Mouse (Mus musculus): ENCODE data around the gene Aldh3a2. TPM values are rescaled to one million over a fixed set of nuclear protein-coding genes. Genes with fewer than 3 reads are reported as not detected.

Gene Aldh3a2
- total RNA-seq, 1 experiment = 24.4 TPM

DNA sequence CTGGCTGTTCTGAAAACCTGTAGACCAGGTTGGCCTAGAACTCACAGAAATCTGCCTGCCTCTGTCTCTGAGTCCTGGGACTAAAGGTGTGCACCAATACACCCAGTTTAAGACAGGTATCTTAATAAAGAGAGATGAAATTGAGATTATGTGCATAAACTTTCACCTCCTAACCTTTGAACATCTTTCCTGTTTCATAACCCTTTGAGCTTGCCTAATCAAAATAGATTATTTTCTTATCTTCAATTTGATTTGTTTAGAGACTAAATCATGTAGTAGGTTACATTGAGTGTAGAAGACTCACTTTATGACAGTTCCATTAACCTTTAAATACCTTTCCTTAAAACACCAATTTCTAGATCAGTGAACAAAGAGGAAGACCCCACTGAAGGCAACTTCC lies 4.3 kb upstream of the Aldh3a2 start:
- H3K9me3 ChIP-seq (ENCODE audit: control insufficient read depth, insufficient read depth, low read depth, low read length) = no peaks in the 10 kb centered on the region
- no peak for DNase-seq (ENCODE audit: low read depth, low spot score)
- no peaks in the 10 kb centered on the region for H3K4me1 ChIP-seq (ENCODE audit: control insufficient read depth in 2 of 2, insufficient read depth in 2 of 2, low read length in 2 of 2, poor library complexity in 1 of 2)
- H3K27ac ChIP-seq (ENCODE audit: insufficient read depth, low read depth, low read length, poor library complexity, severe bottlenecking) = no peak overlapping the region
- in situ Hi-C loops (cut with MboI; ENCODE audit: low sequenced_read_pairs in 2 of 2, unreplicated experiment in 2 of 2) = no loop called here
- no peak for TF ChIP-seq CHD2 (IDR thresholded peaks at IDR 0.05; ENCODE audit: low read depth, low read length)
- no peak for TF ChIP-seq ZNF384 (IDR thresholded peaks at IDR 0.05; ENCODE audit: low read depth, low read length)
- no peak for TF ChIP-seq ZC3H11A (IDR thresholded peaks at IDR 0.05; ENCODE audit: borderline replicate concordance, low read depth, low read length)
- TF ChIP-seq HCFC1 (IDR thresholded peaks at IDR 0.05; ENCODE audit: borderline replicate concordance, insufficient read depth, low read length) = no peak
- no peak for TF ChIP-seq MAFK (IDR thresholded peaks at IDR 0.05; ENCODE audit: insufficient read depth, low read depth, low read length)
- H3K36me3 ChIP-seq (ENCODE audit: control insufficient read depth, insufficient read depth, low read length, poor library complexity, severe bottlenecking) = no peaks in the 10 kb centered on the region
- no peak overlapping the region for H3K9ac ChIP-seq (ENCODE audit: insufficient read depth, low read depth, low read length, poor library complexity, severe bottlenecking)
- H3K4me3 ChIP-seq (ENCODE audit: insufficient read depth in 1 of 2, low read depth in 1 of 2, low read length in 2 of 2, poor library complexity in 1 of 2, severe bottlenecking in 1 of 2) = no peak overlapping the region

- 0 out of 4 replicates have a peak, but pooled peaks cover 0 to 1% of the 10 kb centered on the region in 2 experiments for H3K4me1 ChIP-seq (ENCODE audit: control insufficient read depth in 2 of 2, insufficient read depth in 2 of 2, low read length in 2 of 2, poor library complexity in 1 of 2)
- no peaks in the 10 kb centered on the region for H3K36me3 ChIP-seq (ENCODE audit: control insufficient read depth, insufficient read depth, low read length, poor library complexity, severe bottlenecking)
- no peak overlapping the region for H3K4me3 ChIP-seq (ENCODE audit: insufficient read depth in 1 of 2, low read depth in 1 of 2, low read length in 2 of 2, poor library complexity in 1 of 2, severe bottlenecking in 1 of 2)
- H3K9me3 ChIP-seq (ENCODE audit: control insufficient read depth, insufficient read depth, low read depth, low read length) = no peaks in the 10 kb centered on the region
- DNase-seq (ENCODE audit: low read depth, low spot score) = no peak
- TF ChIP-seq MAFK (IDR thresholded peaks at IDR 0.05; ENCODE audit: insufficient read depth, low read depth, low read length) = no peak
- no peak for TF ChIP-seq CHD2 (IDR thresholded peaks at IDR 0.05; ENCODE audit: low read depth, low read length)
- TF ChIP-seq ZNF384 (IDR thresholded peaks at IDR 0.05; ENCODE audit: low read depth, low read length) = no peak
- H3K9ac ChIP-seq (ENCODE audit: insufficient read depth, low read depth, low read length, poor library complexity, severe bottlenecking) = no peak overlapping the region
- in situ Hi-C loops (cut with MboI; ENCODE audit: low sequenced_read_pairs in 2 of 2, unreplicated experiment in 2 of 2) = no loop called here
- H3K27ac ChIP-seq (ENCODE audit: insufficient read depth, low read depth, low read length, poor library complexity, severe bottlenecking) = no peak overlapping the region
Observed at GRCm38 (mm10) chr11:61270406-61270805, 3.1 kb upstream of the Aldh3a2 start.

GRCm38 (mm10) chr11:61268626-61269349 lies 1.5 kb upstream of the Aldh3a2 start:
- Histone ChIP-seq H3K9ac (ENCODE audit: insufficient read depth, low read depth, low read length, poor library complexity, severe bottlenecking) (no peak overlapping the region), H3K36me3 (ENCODE audit: control insufficient read depth, insufficient read depth, low read length, poor library complexity, severe bottlenecking) (no peaks in the 10 kb centered on the region), H3K27ac (ENCODE audit: insufficient read depth, low read depth, low read length, poor library complexity, severe bottlenecking) (no peak overlapping the region), H3K9me3 (ENCODE audit: control insufficient read depth, insufficient read depth, low read depth, low read length) (no peaks in the 10 kb centered on the region), H3K4me3 (ENCODE audit: insufficient read depth in 1 of 2, low read depth in 1 of 2, low read length in 2 of 2, poor library complexity in 1 of 2, severe bottlenecking in 1 of 2) (no peak overlapping the region), H3K4me1 (ENCODE audit: control insufficient read depth in 2 of 2, insufficient read depth in 2 of 2, low read length in 2 of 2, poor library complexity in 1 of 2) (peaks cover 4 to 6% of the 10 kb centered on the region in 2 experiments; a peak in 3 of 4 replicates)
- in situ Hi-C loops (cut with MboI; ENCODE audit: low sequenced_read_pairs in 2 of 2, unreplicated experiment in 2 of 2) = no loop called here
- DNase-seq (ENCODE audit: low read depth, low spot score) = no peak
- TF ChIP-seq CHD2 (IDR thresholded peaks at IDR 0.05; ENCODE audit: low read depth, low read length) (no peak), HCFC1 (IDR thresholded peaks at IDR 0.05; ENCODE audit: borderline replicate concordance, insufficient read depth, low read length) (no peak), ZNF384 (IDR thresholded peaks at IDR 0.05; ENCODE audit: low read depth, low read length) (no peak), MAFK (IDR thresholded peaks at IDR 0.05; ENCODE audit: insufficient read depth, low read depth, low read length) (no peak), ZC3H11A (IDR thresholded peaks at IDR 0.05; ENCODE audit: borderline replicate concordance, low read depth, low read length) (no peak)

DNA sequence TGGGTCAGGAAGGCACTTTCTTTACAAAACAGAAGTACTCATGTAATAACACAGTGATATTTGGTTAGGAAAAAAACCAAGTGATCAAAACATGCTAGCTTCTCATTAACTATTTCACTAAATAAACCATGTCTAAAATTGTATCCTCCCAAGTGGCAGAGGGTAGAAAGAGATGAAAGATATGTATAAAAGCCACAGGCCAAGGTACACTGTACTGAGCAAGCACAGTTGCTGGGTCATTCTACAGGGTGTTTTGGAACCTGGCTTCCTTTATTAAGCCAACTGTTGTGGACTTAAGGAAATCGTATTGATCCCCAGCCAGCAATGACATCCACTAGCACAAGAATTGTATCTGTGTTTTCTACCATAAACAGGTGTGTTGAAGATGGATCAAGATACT lies 3.4 kb downstream of the Aldh3a2 start:
- in situ Hi-C loops (cut with MboI; ENCODE audit: low sequenced_read_pairs in 2 of 2, unreplicated experiment in 2 of 2) = no loop called here
- no peak for DNase-seq (ENCODE audit: low read depth, low spot score)
- Histone ChIP-seq H3K36me3 (ENCODE audit: control insufficient read depth, insufficient read depth, low read length, poor library complexity, severe bottlenecking) (peaks cover 3% of the 10 kb centered on the region; the same call in 1 of the 2 replicates), H3K4me1 (ENCODE audit: control insufficient read depth in 2 of 2, insufficient read depth in 2 of 2, low read length in 2 of 2, poor library complexity in 1 of 2) (peaks cover 9 to 19% of the 10 kb centered on the region in 2 experiments; a peak in 3 of 4 replicates), H3K27ac (ENCODE audit: insufficient read depth, low read depth, low read length, poor library complexity, severe bottlenecking) (no peak overlapping the region), H3K9me3 (ENCODE audit: control insufficient read depth, insufficient read depth, low read depth, low read length) (no peaks in the 10 kb centered on the region), H3K9ac (ENCODE audit: insufficient read depth, low read depth, low read length, poor library complexity, severe bottlenecking) (no peak overlapping the region), H3K4me3 (ENCODE audit: insufficient read depth in 1 of 2, low read depth in 1 of 2, low read length in 2 of 2, poor library complexity in 1 of 2, severe bottlenecking in 1 of 2) (no peak overlapping the region)
- TF ChIP-seq HCFC1 (IDR thresholded peaks at IDR 0.05; ENCODE audit: borderline replicate concordance, insufficient read depth, low read length) (no peak), ZC3H11A (IDR thresholded peaks at IDR 0.05; ENCODE audit: borderline replicate concordance, low read depth, low read length) (no peak), MAFK (IDR thresholded peaks at IDR 0.05; ENCODE audit: insufficient read depth, low read depth, low read length) (no peak), ZNF384 (IDR thresholded peaks at IDR 0.05; ENCODE audit: low read depth, low read length) (no peak), CHD2 (IDR thresholded peaks at IDR 0.05; ENCODE audit: low read depth, low read length) (no peak)
